In genomic region chr19:44838321-44838720, GRCm38 (mm10) we compare ENCODE assay signal across 17 mouse cellular contexts.
A peak's percentile ranks its signal among the peaks of the same experiment; 100 is the strongest.
DNase-seq lines count a peak whose midpoint lies in the region; ATAC-seq lines count a peak whose summit lies in the region.
"Had no signal": no experiment of that assay in that cellular context is flagged by ENCODE, and none has a peak within 500 bp of the region (broad histone marks: within the 10 kb centered on the region; RNA-seq: fewer than 3 reads in every experiment).

No protein-coding gene starts in this region.

- H3K9me3 ChIP-seq in kidney, embryonic 16.5 days (ENCODE audit: low read length), result no peaks in the 10 kb centered on the region
- H3K9me3 ChIP-seq: embryonic facial prominence, embryonic 15.5 days; G1E; heart, embryonic 10.5 days; limb, embryonic 12.5 days; liver, embryonic 13.5 days had no signal

- no peak overlapping the region for H3K27ac ChIP-seq in kidney, embryonic 16.5 days (ENCODE audit: low read length)
- H3K27ac ChIP-seq: embryonic facial prominence, embryonic 15.5 days; heart, embryonic 10.5 days; limb, embryonic 12.5 days; liver, embryonic 13.5 days had no signal

- H3K36me3 ChIP-seq in kidney, embryonic 16.5 days (ENCODE audit: insufficient read depth, low read length), result no peaks in the 10 kb centered on the region
- H3K36me3 ChIP-seq: embryonic facial prominence, embryonic 15.5 days; G1E; heart, embryonic 10.5 days; limb, embryonic 12.5 days; liver, embryonic 13.5 days had no signal

- H3K27me3 ChIP-seq in kidney, embryonic 16.5 days (ENCODE audit: insufficient read depth, low read length), result peaks cover 39% of the 10 kb centered on the region

- H3K4me1 ChIP-seq in kidney, embryonic 16.5 days (ENCODE audit: insufficient read depth, low read length), result peaks cover 49% of the 10 kb centered on the region

- peak; percentile 56 for DNase-seq in adrenal gland, postnatal 10 days
- no peak for DNase-seq in adrenal gland, adult 2 months
- DNase-seq in kidney, adult 11 months, result peak; percentile 72
- DNase-seq in adipocyte (ENCODE audit: low spot score), result peak; percentile 34
- DNase-seq in kidney, postnatal 14 days, result peak; percentile 66
- no peak for DNase-seq in layer of hippocampus, adult 11-12 months (ENCODE audit: low spot score)
- DNase-seq: gastrocnemius, postnatal 14 days; liver, embryonic 13.5 days; lung, postnatal 36 days; thymus, postnatal 36 days had no signal

- no peak for ATAC-seq in kidney, embryonic 16.5 days (ENCODE audit: low FRiP score, low TSS enrichment)
- ATAC-seq in activated CD4-positive, CD25-positive, alpha-beta regulatory T cell, adult 4 months, result no peak
- ATAC-seq: CD4-positive, CD25-positive, alpha-beta regulatory T cell, adult 4 months had no signal

- no peak overlapping the region for H3K9ac ChIP-seq in kidney, embryonic 16.5 days (replicated peaks; ENCODE audit: low read length)
- H3K9ac ChIP-seq: embryonic facial prominence, embryonic 15.5 days; limb, embryonic 12.5 days; liver, embryonic 13.5 days had no signal

- 16% methylated on average over 9 of the region's 9 CpGs for WGBS in kidney, embryonic 16.5 days

- no peak overlapping the region for H3K4me2 ChIP-seq in kidney, embryonic 16.5 days (replicated peaks; ENCODE audit: low read depth, low read length)
- H3K4me2 ChIP-seq: liver, embryonic 13.5 days had no signal

- no peak overlapping the region for H3K4me3 ChIP-seq in kidney, embryonic 16.5 days (ENCODE audit: low read length)
- H3K4me3 ChIP-seq: liver, embryonic 13.5 days had no signal

Comparison
In these comparisons a context has a peak if more than half of its experiments do, and no peak if none do; other contexts are left out.
1. DNase-seq: peak in adrenal gland, postnatal 10 days (single experiment), kidney, adult 11 months (single experiment), adipocyte (single experiment) and kidney, postnatal 14 days (single experiment); none in adrenal gland, adult 2 months (single experiment) and layer of hippocampus, adult 11-12 months (single experiment).